Mouse (Mus musculus): Measurements from ENCODE around the gene Gm17657.
A peak's percentile ranks its signal among the peaks of the same experiment; 100 is the strongest.
"Not testable (repeated sequence)": the region's sequence is repeated elsewhere in the genome, so short reads cannot be mapped to it uniquely, and the experiment has no call there.

Gm17657 gene

DNA sequence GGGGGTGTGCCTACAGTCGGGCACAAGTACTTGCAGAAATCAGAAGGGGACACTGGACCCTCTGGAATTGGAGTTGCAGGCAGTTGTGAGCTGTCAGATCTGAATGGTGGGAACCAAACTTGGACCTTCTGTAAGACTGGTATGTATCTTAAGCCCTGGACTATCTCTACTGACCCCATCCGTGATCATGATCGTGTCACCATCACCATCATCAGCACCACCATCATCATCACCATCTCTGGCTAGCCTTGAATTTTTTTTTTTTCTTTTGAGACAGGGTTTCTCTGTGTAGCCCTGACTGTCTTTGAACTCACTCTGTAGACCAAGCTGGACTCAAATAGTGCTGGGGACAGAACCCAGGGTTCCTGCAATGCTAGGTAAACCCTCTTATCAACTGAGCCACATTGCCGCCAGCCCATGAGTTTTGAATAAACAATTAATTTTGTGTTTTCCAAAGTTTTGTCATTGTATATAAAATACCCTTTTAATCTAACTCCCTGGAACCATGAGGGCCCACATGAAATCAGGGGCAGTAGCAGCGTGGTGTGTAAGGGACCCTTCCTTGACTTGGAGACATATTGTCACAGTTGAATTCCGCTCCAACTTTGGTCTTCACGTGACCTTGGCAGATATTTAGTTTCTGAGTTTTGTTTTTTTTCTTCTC, 47.3 kb downstream of the Gm17657 start:
- DNase-seq (ENCODE audit: low read depth, low spot score), result no peak

- peak; percentile 75 for DNase-seq (ENCODE audit: low read depth, low spot score)
Measured at GRCm38 (mm10) chr17:29500802-29501469, 48.5 kb downstream of the Gm17657 start.

DNA sequence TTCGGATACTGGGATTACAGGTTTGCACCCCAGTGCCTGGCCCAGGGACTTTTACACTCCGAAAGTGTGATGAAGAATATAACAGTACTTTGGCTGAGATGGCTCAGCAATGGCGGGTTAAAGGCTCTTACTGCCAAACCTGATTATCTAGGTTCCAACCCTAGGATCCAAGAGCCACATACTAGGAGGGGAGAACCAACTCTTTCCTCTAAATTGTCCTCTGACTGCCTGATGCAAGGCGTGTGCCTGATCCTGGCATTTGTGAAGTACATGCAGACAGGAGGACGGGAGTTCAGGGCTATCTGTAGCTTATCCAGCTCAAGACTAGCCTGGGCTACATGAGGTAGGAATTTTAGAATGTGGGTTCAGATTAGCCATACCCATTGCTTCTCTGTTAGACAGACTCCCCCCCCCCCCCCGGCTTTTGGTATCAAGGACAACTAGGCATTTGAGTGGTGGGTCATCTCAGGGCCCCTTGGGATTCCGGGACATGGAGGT, 49.1 kb downstream of the Gm17657 start:
- peak; percentile 41 for DNase-seq (ENCODE audit: low read depth, low spot score)

DNA sequence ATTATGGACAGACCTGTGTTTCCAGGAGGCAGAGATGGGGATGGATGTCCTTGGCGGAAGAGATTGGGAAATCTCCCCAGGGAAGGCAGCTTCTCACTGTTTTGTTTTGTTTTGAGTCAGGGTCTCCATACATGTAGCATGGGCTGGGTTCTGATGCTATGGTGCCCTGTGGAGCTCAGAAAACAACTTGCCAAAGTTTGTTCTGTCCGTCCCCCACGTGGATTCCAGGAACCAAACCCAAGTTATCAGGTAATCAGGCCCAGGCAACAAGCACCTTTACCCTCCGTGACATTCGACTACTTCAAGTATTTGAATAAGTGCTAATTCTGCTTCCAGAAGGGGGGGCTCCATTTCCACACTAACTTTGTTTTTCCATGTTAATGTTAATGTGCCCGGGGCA, 49.9 kb downstream of the Gm17657 start:
- peak; percentile 32 for DNase-seq (ENCODE audit: low read depth, low spot score)

- not testable (repeated sequence) for DNase-seq (ENCODE audit: low read depth, low spot score)
Measured at GRCm38 (mm10) chr17:29498952-29499351, 50.5 kb downstream of the Gm17657 start.

DNA sequence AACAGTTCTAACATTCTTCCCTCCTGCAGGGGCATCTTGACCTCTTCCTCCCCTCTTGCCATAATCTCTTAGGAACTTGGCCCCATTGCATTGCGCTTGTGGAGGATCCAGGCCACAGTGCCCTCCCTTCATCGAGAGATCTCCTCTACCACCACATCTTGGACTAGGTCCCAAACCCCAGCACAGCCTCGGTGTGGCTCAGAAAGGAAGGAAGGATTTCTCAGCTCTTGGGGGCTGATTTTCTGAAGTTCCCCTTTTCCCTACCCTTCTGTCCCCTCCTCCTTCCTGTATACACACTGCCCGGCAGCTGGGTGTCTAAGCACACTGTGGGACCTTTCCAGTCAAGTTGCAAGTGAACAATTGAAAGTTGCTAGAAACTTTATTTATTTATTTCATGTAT, 51.4 kb downstream of the Gm17657 start:
- DNase-seq (ENCODE audit: low read depth, low spot score), result no peak

- DNase-seq (ENCODE audit: low read depth, low spot score), result not testable (repeated sequence)
Measured at GRCm38 (mm10) chr17:29497481-29497880, 52.0 kb downstream of the Gm17657 start.

DNA sequence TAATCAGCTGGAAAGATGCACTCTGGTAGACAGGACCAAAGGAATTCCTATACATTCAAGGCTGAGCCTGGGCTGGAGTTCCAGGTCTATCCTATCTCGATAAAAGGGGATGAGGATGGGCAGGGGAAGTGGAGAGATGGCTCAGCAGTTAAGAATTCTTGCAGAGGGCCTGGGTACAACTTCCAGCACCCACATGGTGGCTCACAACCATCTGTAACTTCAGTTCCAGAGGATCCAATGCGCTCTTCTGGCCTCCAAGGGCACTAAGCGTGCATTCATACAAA, 52.4 kb downstream of the Gm17657 start:
- no peak for DNase-seq (ENCODE audit: low read depth, low spot score)

GRCm38 (mm10) chr17:29496211-29497070, 53.0 kb downstream of the Gm17657 start:
- DNase-seq (ENCODE audit: low read depth, low spot score), result peak; percentile 40

DNA sequence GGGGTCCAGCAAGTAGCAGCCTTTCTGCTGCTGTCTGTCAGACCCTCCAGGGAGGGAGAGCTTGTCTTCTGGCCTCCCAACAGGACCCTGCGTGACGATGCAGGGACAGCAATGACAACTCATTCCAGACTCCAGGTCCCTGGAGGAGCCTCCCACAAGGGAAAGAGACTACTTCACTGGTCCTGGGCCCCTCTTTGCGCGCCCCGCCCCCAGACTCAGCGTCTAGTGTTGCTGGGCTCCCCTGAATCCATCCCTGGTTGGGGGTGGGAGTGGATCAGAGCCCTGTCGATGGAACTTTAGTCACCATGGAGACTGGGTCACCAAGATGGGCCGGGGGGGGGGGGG, 54.7 kb downstream of the Gm17657 start:
- peak; percentile 56 for DNase-seq (ENCODE audit: low read depth, low spot score)

- DNase-seq (ENCODE audit: low read depth, low spot score), result peak; percentile 88
Measured at GRCm38 (mm10) chr17:29494062-29494731, 55.2 kb downstream of the Gm17657 start.

- peak; percentile 60 for DNase-seq (ENCODE audit: low read depth, low spot score)
Measured at GRCm38 (mm10) chr17:29493461-29493980, 55.9 kb downstream of the Gm17657 start.

- DNase-seq (ENCODE audit: low read depth, low spot score), result peak; percentile 94
Measured at GRCm38 (mm10) chr17:29492269-29493191, 56.9 kb downstream of the Gm17657 start.

GRCm38 (mm10) chr17:29491591-29492268, 57.7 kb downstream of the Gm17657 start:
- DNase-seq (ENCODE audit: low read depth, low spot score), result peak; percentile 65

GRCm38 (mm10) chr17:29490713-29491581, 58.5 kb downstream of the Gm17657 start, which contains the start of gene Pim1:
TSS of gene Pim1 (plus strand) at chr17:29490753.
- DNase-seq (ENCODE audit: low read depth, low spot score), result peak; percentile 76

GRCm38 (mm10) chr17:29489971-29490712, 59.3 kb downstream of the Gm17657 start:
- DNase-seq (ENCODE audit: low read depth, low spot score), result peak; percentile 100

DNA sequence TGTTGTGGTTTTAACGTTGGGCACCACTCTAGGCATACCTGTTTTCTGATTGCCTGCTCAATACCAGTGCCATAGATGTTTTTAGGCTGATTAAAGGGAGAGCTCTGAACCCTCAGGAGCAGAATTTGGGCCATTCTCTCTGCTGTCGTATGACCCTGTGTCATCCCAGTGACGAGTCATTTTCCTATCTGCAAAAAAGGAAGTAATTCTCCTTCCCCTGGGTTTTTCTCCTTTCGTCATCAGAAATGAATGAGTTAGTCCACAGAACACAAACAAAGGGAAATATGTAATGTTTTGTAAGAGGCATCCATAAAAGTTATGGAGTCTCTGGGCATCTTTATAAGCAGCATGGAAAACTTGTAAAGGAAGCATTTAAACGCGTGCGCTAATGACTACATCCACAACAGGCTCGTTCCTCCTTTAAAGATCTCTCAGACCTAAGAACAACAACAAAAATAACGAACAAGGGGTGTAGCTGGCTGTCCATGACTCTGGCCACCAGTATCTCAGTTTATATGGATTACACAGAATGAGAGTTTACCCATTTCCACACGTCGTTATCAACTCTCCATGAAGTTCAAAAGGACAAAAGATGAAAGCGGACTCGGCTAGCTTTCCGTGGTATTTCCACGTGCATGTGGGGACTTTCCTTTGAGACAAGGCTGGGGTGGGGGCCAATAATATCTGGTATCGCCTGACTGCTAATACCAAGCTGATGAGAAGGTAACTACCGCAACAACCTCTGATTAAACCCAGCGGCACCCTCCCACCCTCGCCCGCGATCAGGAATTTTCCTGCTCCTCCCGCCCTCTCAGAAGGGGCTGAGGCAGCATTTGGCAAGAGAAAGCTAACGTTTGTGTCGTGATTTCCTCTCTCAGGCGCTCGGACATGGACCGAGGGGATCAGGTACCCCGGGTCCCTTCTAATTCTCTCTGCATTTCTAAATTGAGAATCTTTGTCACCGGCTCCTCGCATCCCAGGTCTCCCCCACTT, 60.2 kb downstream of the Gm17657 start:
- peak; percentile 82 for DNase-seq (ENCODE audit: low read depth, low spot score)
